Mouse (Mus musculus) CH12.LX (cell line): Measurements from ENCODE around the gene BC051019.

ENCODE experiments used
- CTCF ChIP-seq, 2 experiments: IDR thresholded peaks in 1 of 2; conservative IDR thresholded peaks in 1 of 2; 2 replicates each; pipeline ENCODE4 v1.5.1; 2011 to 2012; ENCODE audit warnings: low read depth in 2 of 2, low read length in 2 of 2, improper control_type of control experiment in 1 of 2, inconsistent platforms in 1 of 2, mild to moderate bottlenecking in 1 of 2, moderate library complexity in 1 of 2
- E2F4 ChIP-seq: IDR thresholded peaks from 2 replicates; pipeline ENCODE4 v1.6.1; 2011; ENCODE audit warnings: low read depth, low read length, improper control_type of control experiment; ENCODE audit not compliant: insufficient replicate concordance
- HCFC1 ChIP-seq: IDR thresholded peaks from 2 replicates; pipeline ENCODE4 v1.6.1; 2012; ENCODE audit warnings: low read depth, mild to moderate bottlenecking, inconsistent platforms, low read length, improper control_type of control experiment
- KAT2A ChIP-seq: IDR thresholded peaks from 2 replicates; pipeline ENCODE4 v1.6.1; 2012; ENCODE audit warnings: low read length, improper control_type of control experiment, inconsistent platforms; ENCODE audit not compliant: insufficient replicate concordance
- MEF2A ChIP-seq: IDR thresholded peaks from 2 replicates; pipeline ENCODE4 v1.6.1; 2014; ENCODE audit warnings: low read depth, mild to moderate bottlenecking, inconsistent platforms, low read length, improper control_type of control experiment, borderline replicate concordance
- NELFE ChIP-seq: IDR thresholded peaks from 2 replicates; pipeline ENCODE4 v1.6.1; 2011; ENCODE audit warnings: low read depth, low read length, improper control_type of control experiment
- POLR2AphosphoS2 ChIP-seq: IDR thresholded peaks from 2 replicates; pipeline ENCODE4 v1.6.1; 2011; ENCODE audit warnings: low read depth, low read length, improper control_type of control experiment
- USF2 ChIP-seq: conservative IDR thresholded peaks from 2 replicates; pipeline ENCODE4 v1.6.1; 2011; ENCODE audit warnings: low read depth, low read length, improper control_type of control experiment
- ZC3H11A ChIP-seq: IDR thresholded peaks from 2 replicates; pipeline ENCODE4 v1.6.1; 2012; ENCODE audit warnings: low read depth, mild to moderate bottlenecking, inconsistent platforms, low read length, improper control_type of control experiment
- ZNF384 ChIP-seq: IDR thresholded peaks from 2 replicates; pipeline ENCODE4 v1.6.1; 2012; ENCODE audit warnings: low read depth, low read length, improper control_type of control experiment, inconsistent platforms

DNA sequence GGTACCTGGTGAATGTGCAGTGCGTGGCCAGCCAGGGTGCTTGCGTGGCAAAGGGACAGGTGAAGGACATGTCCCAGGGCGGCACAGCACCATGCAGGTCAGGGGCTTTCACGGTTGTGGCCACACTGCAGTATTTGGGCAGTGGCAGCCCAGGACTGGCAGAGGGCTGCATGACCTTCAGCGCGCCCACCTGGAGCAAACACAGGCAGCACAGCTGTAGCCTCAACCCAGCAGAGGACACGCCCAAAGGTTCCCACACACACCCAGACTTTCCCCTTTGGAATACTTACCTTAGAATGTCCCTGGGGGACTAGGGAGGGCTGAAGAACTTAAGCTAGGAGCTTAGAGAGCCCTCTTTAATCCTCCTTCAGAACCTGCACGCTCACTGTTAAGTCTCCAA, 536 bp downstream of the BC051019 start:
- TF ChIP-seq KAT2A (no peak), USF2 (no peak), HCFC1 (no peak), CTCF (conservative IDR thresholded peaks at IDR 0.05 in 1 of 2, IDR thresholded peaks at IDR 0.05 in 1 of 2; ENCODE audit: low read depth in 2 of 2, low read length in 2 of 2) (no peak), MEF2A (no peak), ZC3H11A (no peak), ZNF384 (no peak), NELFE (no peak), POLR2AphosphoS2 (no peak), E2F4 (no peak)
